Mouse (Mus musculus) MEL (cell line): ENCODE data around the gene Pkn3. TPM values are rescaled to one million over a fixed set of nuclear protein-coding genes. Genes with fewer than 3 reads are reported as not detected.

ENCODE experiments used
- DNase-seq: peaks from one replicate; pipeline ENCODE4 v3.0.0; 2011; ENCODE audit warnings: low read depth, low spot score
- H3K27ac ChIP-seq: 2 replicates; pipeline ENCODE4 v1.5.1; 2012; ENCODE audit warnings: low read depth, mild to moderate bottlenecking, control low read depth, low read length, moderate library complexity; ENCODE audit not compliant: control insufficient read depth
- H3K27me3 ChIP-seq, 2 experiments: fragments of 150-350 bp in 1 of 2; sonication (generic) in 1 of 2; 2 replicates each; pipeline ENCODE4 v1.6.1; 2012; ENCODE audit warnings: low read length in 2 of 2, mild to moderate bottlenecking in 2 of 2, improper control_type of control experiment in 1 of 2, moderate library complexity in 1 of 2; ENCODE audit not compliant: insufficient read depth in 2 of 2, control insufficient read depth in 1 of 2
- H3K36me3 ChIP-seq, 2 experiments: 2 replicates each; pipeline ENCODE4 v1.6.1; 2012 to 2014; ENCODE audit warnings: low read length in 2 of 2, improper control_type of control experiment in 1 of 2, inconsistent platforms in 1 of 2, mild to moderate bottlenecking in 1 of 2; ENCODE audit not compliant: insufficient read depth in 2 of 2, control insufficient read depth in 1 of 2
- H3K4me1 ChIP-seq, 2 experiments: fragments of 150-350 bp in 1 of 2; sonication (generic) in 1 of 2; 2 replicates each; pipeline ENCODE4 v1.6.1; 2012; ENCODE audit warnings: low read length in 2 of 2, improper control_type of control experiment in 1 of 2, mild to moderate bottlenecking in 1 of 2; ENCODE audit not compliant: insufficient read depth in 2 of 2, control insufficient read depth in 1 of 2
- H3K4me3 ChIP-seq, 2 experiments: fragments of 150-350 bp in 1 of 2; sonication (generic) in 1 of 2; 2 replicates each; pipeline ENCODE4 v1.5.1; 2012; ENCODE audit warnings: low read depth in 2 of 2, low read length in 2 of 2, mild to moderate bottlenecking in 2 of 2, moderate library complexity in 2 of 2, control low read depth in 1 of 2, improper control_type of control experiment in 1 of 2; ENCODE audit not compliant: control insufficient read depth in 1 of 2, insufficient read depth in 1 of 2
- H3K79me2 ChIP-seq: 2 replicates; pipeline ENCODE4 v1.6.1; 2012; ENCODE audit warnings: mild to moderate bottlenecking, low read length, moderate library complexity; ENCODE audit not compliant: control insufficient read depth, poor library complexity, insufficient read depth
- H3K9ac ChIP-seq: 2 replicates; pipeline ENCODE4 v1.6.1; 2012; ENCODE audit warnings: low read depth, mild to moderate bottlenecking, control low read depth, low read length, moderate library complexity; ENCODE audit not compliant: control insufficient read depth, poor library complexity, severe bottlenecking
- H3K9me3 ChIP-seq: fragments of 150-350 bp; sonication (generic); replicated peaks from 2 replicates; pipeline ENCODE4 v1.6.1; 2012; ENCODE audit warnings: mild to moderate bottlenecking, low read length, improper control_type of control experiment, moderate library complexity; ENCODE audit not compliant: insufficient read depth
- BHLHE40 ChIP-seq: IDR thresholded peaks from 2 replicates; pipeline ENCODE4 v1.6.1; 2012; ENCODE audit warnings: low read depth, mild to moderate bottlenecking, inconsistent platforms, low read length, improper control_type of control experiment, borderline replicate concordance
- CHD1 ChIP-seq: IDR thresholded peaks from 2 replicates; pipeline ENCODE4 v1.6.1; 2012; ENCODE audit warnings: low read depth, mild to moderate bottlenecking, inconsistent platforms, low read length, improper control_type of control experiment
- CHD2 ChIP-seq: IDR thresholded peaks from 2 replicates; pipeline ENCODE4 v1.6.1; 2011; ENCODE audit warnings: low read length, improper control_type of control experiment
- CTCF ChIP-seq, 3 experiments: IDR thresholded peaks in 2 of 3; conservative IDR thresholded peaks in 1 of 3; 2 replicates each; pipeline ENCODE4 v1.5.1; 2011 to 2012; ENCODE audit warnings: low read length in 3 of 3, low read depth in 2 of 3, mild to moderate bottlenecking in 2 of 3, improper control_type of control experiment in 1 of 3, inconsistent platforms in 1 of 3, mixed read lengths in 1 of 3, moderate library complexity in 1 of 3; ENCODE audit not compliant: control insufficient read depth in 1 of 3, insufficient read depth in 1 of 3, poor library complexity in 1 of 3, severe bottlenecking in 1 of 3
- E2F4 ChIP-seq: IDR thresholded peaks from 2 replicates; pipeline ENCODE4 v1.6.1; 2011; ENCODE audit warnings: low read depth, low read length, improper control_type of control experiment, borderline replicate concordance
- ELF1 ChIP-seq: IDR thresholded peaks from 2 replicates; pipeline ENCODE4 v1.6.1; 2014; ENCODE audit warnings: low read depth, mild to moderate bottlenecking, inconsistent platforms, low read length, improper control_type of control experiment, moderate library complexity
- EP300 ChIP-seq, 2 experiments: IDR thresholded peaks; 2 replicates each; pipeline ENCODE4 v1.6.1; 2011; ENCODE audit warnings: improper control_type of control experiment in 2 of 2, low read length in 2 of 2, low read depth in 1 of 2, mild to moderate bottlenecking in 1 of 2
- ETS1 ChIP-seq: IDR thresholded peaks from 2 replicates; pipeline ENCODE4 v1.6.1; 2012; ENCODE audit warnings: low read depth, mild to moderate bottlenecking, inconsistent platforms, low read length, improper control_type of control experiment, moderate library complexity
- GABPA ChIP-seq: IDR thresholded peaks from 2 replicates; pipeline ENCODE4 v1.6.1; 2012; ENCODE audit warnings: low read depth, mild to moderate bottlenecking, inconsistent platforms, low read length, improper control_type of control experiment, moderate library complexity
- GATA1 ChIP-seq: IDR thresholded peaks from 2 replicates; pipeline ENCODE4 v1.6.1; 2011; ENCODE audit warnings: low read depth, low read length, improper control_type of control experiment
- HCFC1 ChIP-seq: IDR thresholded peaks from 2 replicates; pipeline ENCODE4 v1.6.1; 2012; ENCODE audit warnings: low read depth, mild to moderate bottlenecking, inconsistent platforms, low read length, improper control_type of control experiment, moderate library complexity
- JUND ChIP-seq: IDR thresholded peaks from 2 replicates; pipeline ENCODE4 v1.6.1; 2011; ENCODE audit warnings: low read depth, mild to moderate bottlenecking, improper control_type of control experiment, low read length
- KAT2A ChIP-seq: conservative IDR thresholded peaks from 2 replicates; pipeline ENCODE4 v1.6.1; 2012; ENCODE audit warnings: low read depth, low read length, improper control_type of control experiment, inconsistent platforms
- MAFK ChIP-seq: IDR thresholded peaks from 2 replicates; pipeline ENCODE4 v1.6.1; 2011; ENCODE audit warnings: low read depth, mild to moderate bottlenecking, low read length, improper control_type of control experiment, borderline replicate concordance
- MAX ChIP-seq: IDR thresholded peaks from 2 replicates; pipeline ENCODE4 v1.6.1; 2011; ENCODE audit warnings: low read length, improper control_type of control experiment
- MAZ ChIP-seq: IDR thresholded peaks from 2 replicates; pipeline ENCODE4 v1.6.1; 2012; ENCODE audit warnings: low read depth, mild to moderate bottlenecking, inconsistent platforms, low read length, improper control_type of control experiment
- MEF2A ChIP-seq: IDR thresholded peaks from 2 replicates; pipeline ENCODE4 v1.6.1; 2014; ENCODE audit warnings: low read depth, mild to moderate bottlenecking, inconsistent platforms, low read length, improper control_type of control experiment; ENCODE audit not compliant: poor library complexity, insufficient replicate concordance, severe bottlenecking; ENCODE audit errors: extremely low read depth
- MXI1 ChIP-seq: IDR thresholded peaks from 2 replicates; pipeline ENCODE4 v1.6.1; 2011; ENCODE audit warnings: mild to moderate bottlenecking, low read depth, low read length, improper control_type of control experiment
- MYB ChIP-seq: IDR thresholded peaks from 2 replicates; pipeline ENCODE4 v1.6.1; 2011; ENCODE audit warnings: mild to moderate bottlenecking, low read depth, low read length, improper control_type of control experiment
- NELFE ChIP-seq: IDR thresholded peaks from 2 replicates; pipeline ENCODE4 v1.6.1; 2011; ENCODE audit warnings: low read depth, low read length, improper control_type of control experiment
- NRF1 ChIP-seq: IDR thresholded peaks from 2 replicates; pipeline ENCODE4 v1.6.1; 2014; ENCODE audit warnings: low read depth, mild to moderate bottlenecking, inconsistent platforms, low read length, improper control_type of control experiment, moderate library complexity; ENCODE audit not compliant: poor library complexity, insufficient read depth, severe bottlenecking
- POLR2A ChIP-seq, 2 experiments: IDR thresholded peaks; 2 replicates each; pipeline ENCODE4 v1.6.1; 2011 to 2012; ENCODE audit warnings: low read length in 2 of 2, mild to moderate bottlenecking in 2 of 2, control low read depth in 1 of 2, improper control_type of control experiment in 1 of 2, low read depth in 1 of 2, moderate library complexity in 1 of 2; ENCODE audit not compliant: control insufficient read depth in 1 of 2, insufficient read depth in 1 of 2, poor library complexity in 1 of 2
- POLR2AphosphoS2 ChIP-seq: IDR thresholded peaks from 2 replicates; pipeline ENCODE4 v1.6.1; 2011; ENCODE audit warnings: low read length, improper control_type of control experiment
- POLR2AphosphoS5 ChIP-seq: IDR thresholded peaks from 2 replicates; pipeline ENCODE4 v1.6.1; 2012; ENCODE audit warnings: low read depth, borderline replicate concordance, mild to moderate bottlenecking, inconsistent platforms, low read length, moderate library complexity, mixed read lengths
- RAD21 ChIP-seq: IDR thresholded peaks from 2 replicates; pipeline ENCODE4 v1.6.1; 2011; ENCODE audit warnings: mild to moderate bottlenecking, low read depth, low read length, improper control_type of control experiment
- RCOR1 ChIP-seq: IDR thresholded peaks from 2 replicates; pipeline ENCODE4 v1.6.1; 2012; ENCODE audit warnings: low read depth, mild to moderate bottlenecking, inconsistent platforms, low read length, improper control_type of control experiment
- SIN3A ChIP-seq: IDR thresholded peaks from 2 replicates; pipeline ENCODE4 v1.6.1; 2012; ENCODE audit warnings: low read length, improper control_type of control experiment, inconsistent platforms
- TBP ChIP-seq: IDR thresholded peaks from 2 replicates; pipeline ENCODE4 v1.8.0; 2011; ENCODE audit warnings: low read depth, low read length, improper control_type of control experiment
- UBTF ChIP-seq: IDR thresholded peaks from 2 replicates; pipeline ENCODE4 v1.6.1; 2012; ENCODE audit warnings: low read depth, mild to moderate bottlenecking, inconsistent platforms, low read length, improper control_type of control experiment, moderate library complexity, borderline replicate concordance; ENCODE audit not compliant: insufficient read depth
- USF1 ChIP-seq: IDR thresholded peaks from 2 replicates; pipeline ENCODE4 v1.6.1; 2014; ENCODE audit warnings: low read depth, mild to moderate bottlenecking, inconsistent platforms, low read length, improper control_type of control experiment, moderate library complexity
- USF2 ChIP-seq, 2 experiments: IDR thresholded peaks; 2 replicates each; pipeline ENCODE4 v1.6.1; 2011 to 2012; ENCODE audit warnings: improper control_type of control experiment in 2 of 2, low read length in 2 of 2, borderline replicate concordance in 1 of 2, inconsistent platforms in 1 of 2, low read depth in 1 of 2, mild to moderate bottlenecking in 1 of 2; ENCODE audit not compliant: insufficient read depth in 1 of 2
- ZKSCAN1 ChIP-seq: IDR thresholded peaks from 2 replicates; pipeline ENCODE4 v1.6.1; 2012; ENCODE audit warnings: low read depth, mild to moderate bottlenecking, inconsistent platforms, low read length, improper control_type of control experiment, moderate library complexity
- ZMIZ1 ChIP-seq: IDR thresholded peaks from 2 replicates; pipeline ENCODE4 v1.6.1; 2012; ENCODE audit warnings: low read depth, mild to moderate bottlenecking, inconsistent platforms, low read length, improper control_type of control experiment, moderate library complexity
- ZNF384 ChIP-seq: IDR thresholded peaks from 2 replicates; pipeline ENCODE4 v1.6.1; 2012; ENCODE audit warnings: low read depth, mild to moderate bottlenecking, inconsistent platforms, low read length, improper control_type of control experiment
- polyA plus RNA-seq, 2 experiments: library from polyadenylated mRNA; stranded (reverse) in 1 of 2; unstranded in 1 of 2; fragments of >175 nt in 1 of 2; fragments of >200 nt in 1 of 2; gene quantifications; 2 replicates each; pipeline versions ENCODE4 v1.2.1 to v1.2.4; 2012; ENCODE audit warnings: low replicate concordance in 2 of 2, low read depth in 1 of 2; ENCODE audit not compliant: insufficient read length in 2 of 2, insufficient read depth in 1 of 2, missing spikeins in 1 of 2
- total RNA-seq: library from RNA; depleted of rRNA; stranded (reverse); fragments of 300-350 nt; gene quantifications from 2 replicates; pipeline ENCODE4 v1.2.3, GENCODE M21; 2012; rRNA removed

Pkn3 gene
- total RNA-seq (2.0 and 2.9 TPM in 2 replicates), polyA plus RNA-seq (1 to 10 TPM in 1 of 2 experiments, not detected in 1; 5.8 TPM)

DNA sequence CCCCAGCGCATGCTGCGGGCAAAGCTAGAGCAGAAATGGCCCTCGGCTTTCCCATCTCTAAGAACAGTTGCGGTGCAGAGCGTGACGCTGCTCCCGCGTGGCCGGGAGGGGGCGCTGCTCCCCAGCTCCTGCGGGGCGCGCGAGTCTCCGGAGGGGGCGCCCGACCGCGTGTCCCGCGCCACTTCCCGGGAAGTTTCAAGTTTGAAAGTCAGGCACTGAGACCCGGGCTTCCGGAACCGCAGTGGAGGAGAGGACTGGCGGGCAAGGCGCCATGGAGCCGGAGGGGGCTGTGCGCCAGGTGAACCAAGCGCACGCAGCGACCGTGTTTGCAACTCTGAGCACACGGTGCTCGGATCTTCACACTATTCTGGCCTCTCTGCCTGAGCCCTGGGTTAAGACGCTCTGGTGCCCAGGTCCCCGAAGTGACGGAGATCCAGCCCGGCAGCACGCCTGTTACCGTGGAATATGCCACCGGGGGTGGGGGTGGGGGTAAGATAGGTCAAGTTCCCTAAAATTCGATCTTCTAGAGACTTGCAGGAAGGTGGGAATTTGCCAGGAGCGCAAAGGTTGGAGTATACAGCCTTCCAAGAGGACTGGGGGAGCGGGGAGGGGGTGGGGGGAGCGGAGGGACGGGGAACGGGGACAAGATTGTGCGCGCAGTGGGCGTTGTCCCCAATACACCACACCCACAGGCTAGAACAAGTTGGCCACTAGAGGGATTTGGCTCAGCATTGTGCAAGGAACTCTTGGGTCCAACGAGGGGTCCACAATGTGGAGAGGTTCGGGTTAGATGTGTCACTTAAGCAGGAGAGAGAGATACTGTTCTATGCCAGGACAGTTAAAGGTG lies at the start of gene Pkn3:
Pkn3 (plus strand) TSS at position 183 of the 847 bp plus-strand sequence.
- peak; percentile 91 for DNase-seq
- no peaks in the 10 kb centered on the region for H3K9me3 ChIP-seq
- peak within 1 kb of the TSS; percentile 55 for H3K27ac ChIP-seq
- H3K36me3 ChIP-seq: peaks cover 0 to 2% of the 10 kb centered on the region in 2 experiments; a peak in 1 of 4 replicates
- H3K27me3 ChIP-seq: no peaks in the 10 kb centered on the region
- peak within 1 kb of the TSS; percentile 68 to 72 for H3K4me3 ChIP-seq
- peak within 1 kb of the TSS; percentile 84 for H3K9ac ChIP-seq
- H3K79me2 ChIP-seq: no peaks in the 10 kb centered on the region
- H3K4me1 ChIP-seq: peaks cover 0 to 5% of the 10 kb centered on the region in 2 experiments; a peak in 2 of 4 replicates
- TF ChIP-seq MAX (peak; percentile 81), CHD1 (no peak), USF1 (0 out of 2 replicates have a peak, but pooled peaks have one; percentile 38), MEF2A (no peak), TBP (peak; percentile 62; the same call in 1 of the 2 replicates), KAT2A (no peak; the same call in 1 of the 2 replicates), MXI1 (peak; percentile 90), JUND (no peak), MAZ (peak; percentile 94; the same call in 1 of the 2 replicates), MAFK (no peak), NRF1 (0 out of 2 replicates have a peak, but pooled peaks have one; percentile 14), GATA1 (no peak), POLR2AphosphoS2 (peak; percentile 77), ZMIZ1 (peak; percentile 45; the same call in 1 of the 2 replicates), E2F4 (no peak), ZNF384 (peak; percentile 63), UBTF (no peak), NELFE (peak; percentile 67), SIN3A (peak; percentile 64), POLR2AphosphoS5 (no peak), USF2 (IDR thresholded peaks at IDR 0.05; ENCODE audit: borderline replicate concordance in 1 of 2, insufficient read depth in 1 of 2, low read depth in 1 of 2, low read length in 2 of 2) (no peak), BHLHE40 (no peak), POLR2A (IDR thresholded peaks at IDR 0.05; ENCODE audit: control insufficient read depth in 1 of 2, insufficient read depth in 1 of 2, low read depth in 1 of 2, low read length in 2 of 2, poor library complexity in 1 of 2) (peak in 1 of 2 experiments; percentile 55; a peak in 1 of 4 replicates), ZKSCAN1 (no peak), ELF1 (peak; percentile 74), RCOR1 (peak; percentile 39; the same call in 1 of the 2 replicates), CHD2 (no peak), CTCF (IDR thresholded peaks at IDR 0.05 in 2 of 3, conservative IDR thresholded peaks at IDR 0.05 in 1 of 3; ENCODE audit: control insufficient read depth in 1 of 3, insufficient read depth in 1 of 3, low read depth in 2 of 3, low read length in 3 of 3, poor library complexity in 1 of 3, severe bottlenecking in 1 of 3) (peak; percentile 65 to 100 (median 85)), GABPA (no peak), HCFC1 (peak; percentile 66), ETS1 (0 out of 2 replicates have a peak, but pooled peaks have one; percentile 33), MYB (no peak), RAD21 (peak; percentile 53), EP300 (IDR thresholded peaks at IDR 0.05; ENCODE audit: low read depth in 1 of 2, low read length in 2 of 2) (no peak)
